In the genomic region with DNA sequence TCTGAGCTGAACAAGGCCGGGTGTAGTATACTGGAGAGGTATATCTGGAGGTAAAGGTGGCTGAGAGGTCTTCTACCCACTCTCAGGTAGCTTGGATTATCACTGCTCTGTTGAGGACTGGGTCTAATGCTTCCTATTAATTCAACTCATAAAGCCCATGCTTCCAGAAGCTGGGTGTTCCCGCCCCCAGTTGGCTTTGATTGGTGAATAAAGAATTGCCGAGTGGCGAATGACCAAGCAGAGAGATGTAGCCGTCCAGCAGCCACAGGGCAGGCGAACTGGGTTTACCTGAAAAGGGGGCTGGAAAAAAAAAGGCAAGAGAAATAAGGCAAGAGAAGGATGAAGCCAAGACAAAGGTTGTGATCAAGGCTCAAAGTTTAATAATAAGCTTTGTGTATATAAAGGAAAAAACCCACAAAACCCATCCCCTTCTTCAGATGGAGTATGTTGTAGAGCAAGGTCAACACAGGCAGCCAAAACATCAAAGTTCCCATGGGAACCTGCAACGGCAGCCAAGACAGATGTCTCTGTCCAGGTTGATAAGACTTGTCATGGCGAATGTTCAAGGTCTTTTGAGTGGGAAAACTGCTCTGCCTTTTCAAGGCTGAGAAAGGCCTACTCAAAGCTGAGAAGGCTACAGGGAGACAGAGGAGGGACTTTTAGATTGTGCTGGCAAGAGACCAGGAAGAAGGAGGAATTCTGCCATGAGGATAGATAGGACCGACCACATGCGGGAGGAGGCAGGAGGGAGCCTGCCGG, we compare ENCODE assay signal across 9 mouse cellular contexts. TPM values are rescaled to one million over a fixed set of nuclear protein-coding genes. Genes with fewer than 3 reads are reported as not detected.
"Had no signal": no experiment of that assay in that cellular context is flagged by ENCODE, and none has a peak within 500 bp of the region (broad histone marks: within the 10 kb centered on the region; RNA-seq: fewer than 3 reads in every experiment).

No protein-coding gene starts in this region.

- DNase-seq: kidney, postnatal 10 days; kidney, postnatal 4 days; liver; liver, embryonic 13.5 days; liver, postnatal 0 days; thymus, postnatal 4 days had no signal

RNA-seq across cellular contexts. Expression of gene Fam110c, which starts 17.4 kb away (rescaled TPM):
- total RNA-seq: layer of hippocampus, adult 2 months; layer of hippocampus, postnatal 10 days; neutrophil, adult 5-6 weeks had no signal
